Mouse (Mus musculus): ENCODE measurements around the gene Tanc1. TPM values are rescaled to one million over a fixed set of nuclear protein-coding genes. Genes with fewer than 3 reads are reported as not detected.

Gene Tanc1
- polyA plus RNA-seq, 1 experiment, result 0.01 TPM

DNA sequence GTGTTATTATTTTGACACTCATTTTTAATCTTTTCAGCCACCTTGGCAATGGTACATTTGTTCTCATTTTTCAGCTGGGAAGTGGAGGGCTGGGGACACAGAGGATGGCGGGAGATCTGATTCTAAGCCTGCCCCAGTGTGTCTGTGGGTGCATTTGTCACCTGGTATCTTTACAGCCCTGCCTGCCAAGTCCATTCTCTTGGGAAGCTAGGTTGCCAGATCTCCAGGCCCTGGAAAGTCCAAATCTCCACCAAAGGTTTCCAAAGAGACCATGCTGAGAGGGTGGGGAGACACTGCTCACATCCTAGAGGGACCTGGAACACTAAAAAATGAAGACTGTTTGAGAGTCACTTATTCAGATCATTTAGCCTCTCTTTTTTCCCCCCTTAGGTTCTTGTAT is 199.4 kb downstream of the Tanc1 start:
- no peaks in the 10 kb centered on the region for H3K9me3 ChIP-seq (ENCODE audit: control insufficient read depth, low read length)
- no peaks in the 10 kb centered on the region; the same call in 1 of the 2 replicates for H3K36me3 ChIP-seq (ENCODE audit: control insufficient read depth)
- H3K4me1 ChIP-seq (ENCODE audit: control insufficient read depth), result peaks cover 2% of the 10 kb centered on the region; the same call in 1 of the 2 replicates
- H3K27me3 ChIP-seq (ENCODE audit: control insufficient read depth), result no peaks in the 10 kb centered on the region
- TF ChIP-seq TAL1 (IDR thresholded peaks at IDR 0.05; ENCODE audit: low read length), result no peak
- no peak for TF ChIP-seq GATA1 (IDR thresholded peaks at IDR 0.05; ENCODE audit: low read length)
- no peak overlapping the region for H3K4me3 ChIP-seq (replicated peaks)

DNA sequence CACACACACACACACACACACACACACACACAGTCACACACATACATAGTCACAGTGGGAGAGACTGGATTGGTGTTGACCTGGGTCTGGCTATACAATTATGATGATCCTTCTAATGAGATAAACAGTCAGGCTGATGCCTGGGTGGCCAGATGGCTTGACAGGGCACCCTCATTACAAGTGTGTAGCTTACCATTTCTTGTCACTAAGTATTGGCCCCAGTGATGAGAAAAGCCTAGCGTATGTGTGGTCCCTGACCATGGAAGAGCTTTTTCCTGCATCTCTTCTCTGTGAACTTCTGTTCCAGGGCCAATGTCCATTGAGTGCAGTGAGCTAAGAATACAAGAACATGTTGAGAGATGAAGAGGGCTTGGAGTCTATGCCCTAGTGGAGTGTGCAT is 200.8 kb downstream of the Tanc1 start:
- H3K27me3 ChIP-seq (ENCODE audit: control insufficient read depth), result no peaks in the 10 kb centered on the region
- no peaks in the 10 kb centered on the region; the same call in 1 of the 2 replicates for H3K36me3 ChIP-seq (ENCODE audit: control insufficient read depth)
- H3K4me3 ChIP-seq (replicated peaks), result no peak overlapping the region
- H3K4me1 ChIP-seq (ENCODE audit: control insufficient read depth), result peaks cover 2% of the 10 kb centered on the region; the same call in 1 of the 2 replicates
- TF ChIP-seq GATA1 (IDR thresholded peaks at IDR 0.05; ENCODE audit: low read length), result no peak
- no peak for TF ChIP-seq TAL1 (IDR thresholded peaks at IDR 0.05; ENCODE audit: low read length)
- H3K9me3 ChIP-seq (ENCODE audit: control insufficient read depth, low read length), result no peaks in the 10 kb centered on the region

DNA sequence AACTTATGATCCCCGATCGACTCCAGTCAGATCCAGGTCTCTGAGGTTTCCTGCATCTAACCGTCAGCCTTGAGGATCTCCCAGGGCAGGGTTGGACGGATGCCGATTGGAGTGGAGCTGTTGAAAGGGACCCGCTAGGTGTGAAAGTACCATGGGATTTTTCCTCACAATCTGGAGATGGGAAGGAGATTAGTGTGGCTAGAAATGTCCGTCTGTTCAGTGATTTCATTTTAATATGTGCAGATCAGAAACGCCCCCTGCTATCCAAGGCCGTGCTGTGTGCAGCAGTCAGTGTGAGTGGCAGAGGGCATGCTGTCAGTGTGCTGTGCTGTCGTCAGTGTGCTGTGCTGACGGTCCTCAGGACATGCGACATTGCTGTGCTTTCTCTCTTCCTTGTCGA is 201.6 kb downstream of the Tanc1 start:
- TF ChIP-seq GATA1 (IDR thresholded peaks at IDR 0.05; ENCODE audit: low read length), result no peak
- TF ChIP-seq TAL1 (IDR thresholded peaks at IDR 0.05; ENCODE audit: low read length), result no peak
- Histone ChIP-seq H3K4me1 (ENCODE audit: control insufficient read depth) (peaks cover 2% of the 10 kb centered on the region; the same call in 1 of the 2 replicates), H3K27me3 (ENCODE audit: control insufficient read depth) (no peaks in the 10 kb centered on the region), H3K36me3 (ENCODE audit: control insufficient read depth) (peaks cover under 1% of the 10 kb centered on the region; the same call in 1 of the 2 replicates), H3K9me3 (ENCODE audit: control insufficient read depth, low read length) (no peaks in the 10 kb centered on the region), H3K4me3 (replicated peaks) (no peak overlapping the region)

DNA sequence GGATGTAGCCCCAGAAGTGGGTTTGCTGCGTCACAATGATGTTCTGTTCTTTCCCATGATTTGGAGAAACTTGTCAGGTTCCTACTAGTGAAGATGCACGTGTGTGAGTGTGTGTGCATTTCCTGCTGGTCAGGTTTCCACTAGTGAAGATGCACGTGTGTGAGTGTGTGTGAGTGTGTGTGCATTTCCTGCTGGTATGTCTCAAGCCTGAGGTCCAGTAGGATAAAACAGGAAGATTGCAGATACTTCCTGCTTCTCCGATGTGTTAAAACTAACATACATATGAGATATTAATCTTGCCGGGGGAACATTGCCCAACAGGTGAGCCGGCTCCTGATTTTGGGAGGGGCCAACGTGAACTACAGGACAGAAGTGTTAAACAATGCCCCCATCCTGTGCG is 203.2 kb downstream of the Tanc1 start:
- Histone ChIP-seq H3K4me1 (ENCODE audit: control insufficient read depth) (no peaks in the 10 kb centered on the region), H3K36me3 (ENCODE audit: control insufficient read depth) (peaks cover 5% of the 10 kb centered on the region; the same call in 1 of the 2 replicates), H3K27me3 (ENCODE audit: control insufficient read depth) (no peaks in the 10 kb centered on the region), H3K4me3 (replicated peaks) (no peak overlapping the region), H3K9me3 (ENCODE audit: control insufficient read depth, low read length) (no peaks in the 10 kb centered on the region)
- TF ChIP-seq GATA1 (IDR thresholded peaks at IDR 0.05; ENCODE audit: low read length), result no peak
- TF ChIP-seq TAL1 (IDR thresholded peaks at IDR 0.05; ENCODE audit: low read length), result no peak

- H3K36me3 ChIP-seq (ENCODE audit: control insufficient read depth), result peaks cover 5% of the 10 kb centered on the region; the same call in 1 of the 2 replicates
These were observed 206.8 kb downstream of the Tanc1 start for GRCm38 (mm10) chr2:59818663-59819062.

GRCm38 (mm10) chr2:59819415-59819814 is 207.6 kb downstream of the Tanc1 start:
- H3K4me3 ChIP-seq (replicated peaks), result no peak overlapping the region
- TF ChIP-seq GATA1 (IDR thresholded peaks at IDR 0.05; ENCODE audit: low read length) (no peak), TAL1 (IDR thresholded peaks at IDR 0.05; ENCODE audit: low read length) (no peak)
- H3K36me3 ChIP-seq (ENCODE audit: control insufficient read depth), result peaks cover 5% of the 10 kb centered on the region; the same call in 1 of the 2 replicates
- H3K27me3 ChIP-seq (ENCODE audit: control insufficient read depth), result no peaks in the 10 kb centered on the region
- no peaks in the 10 kb centered on the region for H3K9me3 ChIP-seq (ENCODE audit: control insufficient read depth, low read length)
- no peaks in the 10 kb centered on the region for H3K4me1 ChIP-seq (ENCODE audit: control insufficient read depth)

More at GRCm38 (mm10) chr2:59818663-59819062, 206.8 kb downstream of the Tanc1 start:
- Histone ChIP-seq H3K4me3 (replicated peaks) (no peak overlapping the region), H3K9me3 (ENCODE audit: control insufficient read depth, low read length) (no peaks in the 10 kb centered on the region), H3K4me1 (ENCODE audit: control insufficient read depth) (no peaks in the 10 kb centered on the region), H3K27me3 (ENCODE audit: control insufficient read depth) (no peaks in the 10 kb centered on the region)
- TF ChIP-seq GATA1 (IDR thresholded peaks at IDR 0.05; ENCODE audit: low read length) (no peak), TAL1 (IDR thresholded peaks at IDR 0.05; ENCODE audit: low read length) (no peak)

DNA sequence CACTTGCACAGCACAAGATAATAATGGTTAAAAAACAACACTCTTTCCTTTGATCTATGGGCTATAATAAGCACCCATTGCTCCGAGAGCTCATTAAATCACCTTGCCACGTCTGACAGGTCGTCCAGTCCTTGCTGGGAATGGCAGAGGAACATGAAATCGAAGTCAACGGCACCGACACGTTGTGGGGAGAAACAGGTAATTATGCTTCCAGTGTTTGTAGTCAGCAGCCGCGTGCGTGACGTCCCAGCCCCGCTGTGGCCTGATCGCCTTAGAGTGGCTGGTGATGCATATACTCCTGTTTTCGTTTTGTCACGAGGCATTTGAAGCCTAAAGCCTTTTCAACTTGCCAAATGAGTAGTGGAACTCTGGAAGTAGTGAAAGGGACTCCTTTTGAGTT is 208.2 kb downstream of the Tanc1 start:
- H3K4me3 ChIP-seq (replicated peaks), result no peak overlapping the region
- no peaks in the 10 kb centered on the region for H3K9me3 ChIP-seq (ENCODE audit: control insufficient read depth, low read length)
- H3K36me3 ChIP-seq (ENCODE audit: control insufficient read depth), result peaks cover 5% of the 10 kb centered on the region; the same call in 1 of the 2 replicates
- no peaks in the 10 kb centered on the region for H3K4me1 ChIP-seq (ENCODE audit: control insufficient read depth)
- no peaks in the 10 kb centered on the region for H3K27me3 ChIP-seq (ENCODE audit: control insufficient read depth)
- no peak for TF ChIP-seq GATA1 (IDR thresholded peaks at IDR 0.05; ENCODE audit: low read length)
- TF ChIP-seq TAL1 (IDR thresholded peaks at IDR 0.05; ENCODE audit: low read length), result no peak

DNA sequence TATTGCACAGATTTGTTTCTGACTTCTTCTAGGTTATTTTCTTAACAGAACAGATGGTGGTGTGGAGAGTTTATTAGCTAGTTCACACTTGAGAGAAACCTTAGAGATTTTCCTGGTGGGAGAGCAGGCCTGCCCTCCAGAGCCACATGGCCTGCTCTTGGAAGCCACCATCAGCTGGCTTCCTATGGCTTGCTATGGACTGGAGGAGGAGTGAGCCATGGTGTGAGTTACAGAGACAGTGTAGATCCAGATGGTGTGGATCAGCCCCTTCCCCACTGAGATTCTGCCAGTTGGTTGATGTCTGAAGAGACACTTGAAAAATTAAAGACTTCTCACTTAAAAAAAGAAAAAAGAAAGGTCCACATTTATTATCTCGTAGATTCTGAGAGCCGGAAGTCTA is 209.2 kb downstream of the Tanc1 start:
- Histone ChIP-seq H3K9me3 (ENCODE audit: control insufficient read depth, low read length) (no peaks in the 10 kb centered on the region), H3K27me3 (ENCODE audit: control insufficient read depth) (no peaks in the 10 kb centered on the region), H3K4me3 (replicated peaks) (no peak overlapping the region), H3K4me1 (ENCODE audit: control insufficient read depth) (no peaks in the 10 kb centered on the region), H3K36me3 (ENCODE audit: control insufficient read depth) (peaks cover 5% of the 10 kb centered on the region; the same call in 1 of the 2 replicates)
- TF ChIP-seq GATA1 (IDR thresholded peaks at IDR 0.05; ENCODE audit: low read length), result no peak
- TF ChIP-seq TAL1 (IDR thresholded peaks at IDR 0.05; ENCODE audit: low read length), result no peak

- TF ChIP-seq GATA1 (IDR thresholded peaks at IDR 0.05; ENCODE audit: low read length) (no peak), TAL1 (IDR thresholded peaks at IDR 0.05; ENCODE audit: low read length) (no peak)
- Histone ChIP-seq H3K9me3 (ENCODE audit: control insufficient read depth, low read length) (no peaks in the 10 kb centered on the region), H3K4me1 (ENCODE audit: control insufficient read depth) (no peaks in the 10 kb centered on the region), H3K27me3 (ENCODE audit: control insufficient read depth) (no peaks in the 10 kb centered on the region), H3K4me3 (replicated peaks) (no peak overlapping the region), H3K36me3 (ENCODE audit: control insufficient read depth) (no peaks in the 10 kb centered on the region)
These were observed 212.4 kb downstream of the Tanc1 start for GRCm38 (mm10) chr2:59824289-59824688.

GRCm38 (mm10) chr2:59825380-59825779 is 213.5 kb downstream of the Tanc1 start:
- TF ChIP-seq GATA1 (IDR thresholded peaks at IDR 0.05; ENCODE audit: low read length) (no peak), TAL1 (IDR thresholded peaks at IDR 0.05; ENCODE audit: low read length) (no peak)
- Histone ChIP-seq H3K4me3 (replicated peaks) (no peak overlapping the region), H3K36me3 (ENCODE audit: control insufficient read depth) (no peaks in the 10 kb centered on the region), H3K9me3 (ENCODE audit: control insufficient read depth, low read length) (no peaks in the 10 kb centered on the region), H3K4me1 (ENCODE audit: control insufficient read depth) (no peaks in the 10 kb centered on the region), H3K27me3 (ENCODE audit: control insufficient read depth) (no peaks in the 10 kb centered on the region)
